Mouse (Mus musculus) heart, adult 2 months (tissue): Measurements from ENCODE around the gene Tfdp2.

ENCODE experiments used
- CTCF ChIP-seq: fragments of 200-600 bp; IDR thresholded peaks from 2 replicates; pipeline ENCODE4 v1.8.1; 2022; ENCODE audit warnings: antibody characterized with exemption, mild to moderate bottlenecking, moderate library complexity
- EP300 ChIP-seq: fragments of 200-500 bp; IDR thresholded peaks from 2 replicates; pipeline ENCODE4 v1.6.1; 2011; ENCODE audit warnings: low read depth, low read length, control low read depth; ENCODE audit not compliant: insufficient read depth
- POLR2A ChIP-seq: fragments of 200-500 bp; IDR thresholded peaks from 2 replicates; pipeline ENCODE4 v1.6.1; 2011; ENCODE audit warnings: mild to moderate bottlenecking, low read depth, low read length, control low read depth; ENCODE audit not compliant: insufficient read depth

DNA sequence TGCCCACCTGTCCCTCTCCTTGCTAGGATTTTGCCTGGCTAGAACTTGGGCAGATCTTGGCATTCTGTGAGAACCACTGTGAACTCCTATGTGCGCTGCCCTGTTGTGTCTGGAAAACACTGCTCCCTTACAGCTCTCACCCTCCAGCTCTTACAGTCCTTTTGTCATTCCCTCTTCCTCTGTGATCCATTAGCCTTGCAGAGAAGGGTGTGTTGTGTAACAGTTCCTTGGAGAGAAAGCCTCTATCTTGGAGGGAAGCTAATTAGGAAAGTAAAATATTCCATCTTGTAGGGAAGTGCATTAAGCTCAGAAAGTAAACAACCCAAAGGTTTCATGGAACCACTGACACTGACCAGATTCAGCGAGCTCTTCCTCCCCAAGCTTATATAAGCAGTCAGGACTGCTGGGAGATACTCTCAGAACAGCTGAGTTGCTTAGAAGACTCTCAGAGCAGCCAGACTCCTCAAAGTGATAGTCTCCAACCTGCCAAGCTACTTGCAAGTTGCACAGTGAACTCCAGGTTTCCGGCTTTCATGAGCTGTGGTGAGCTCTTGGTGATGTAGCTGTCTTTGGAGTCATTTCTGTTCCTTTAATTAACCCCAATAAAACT, 17.1 kb downstream of the Tfdp2 start:
- TF ChIP-seq CTCF (no peak), POLR2A (no peak), EP300 (no peak)
